Mouse (Mus musculus) midbrain, embryonic 14.5 days (tissue): ENCODE data around the gene Irf5. TPM values are rescaled to one million over a fixed set of nuclear protein-coding genes. Genes with fewer than 3 reads are reported as not detected.

Experiments used
- ATAC-seq: fragments of 200-750 bp; cut with Nextera tagmentation; 2 replicates; pipeline ENCODE4 v1.8.0; 2017; ENCODE audit warnings: moderate number of reproducible peaks, moderate library complexity; ENCODE audit not compliant: low FRiP score, low TSS enrichment
- DNase-seq: peaks from one replicate; pipeline ENCODE4 v3.0.0-alpha.2; 2015
- H3K27ac ChIP-seq: fragments of 300-500 bp; sonication (generic); replicated peaks from 2 replicates; pipeline ENCODE4 v1.5.1; 2014; ENCODE audit warnings: mild to moderate bottlenecking, low read depth, low read length, moderate library complexity
- H3K27me3 ChIP-seq: fragments of 300-500 bp; sonication (generic); 2 replicates; pipeline ENCODE4 v1.6.1; 2014; ENCODE audit warnings: low read length, control low read depth, mixed read lengths; ENCODE audit not compliant: control insufficient read depth, insufficient read depth
- H3K36me3 ChIP-seq: fragments of 300-500 bp; sonication (generic); 2 replicates; pipeline ENCODE4 v1.6.1; 2014; ENCODE audit warnings: low read length, control low read depth; ENCODE audit not compliant: control insufficient read depth, insufficient read depth
- H3K4me1 ChIP-seq: fragments of 300-500 bp; sonication (generic); 2 replicates; pipeline ENCODE4 v1.6.1; 2014; ENCODE audit warnings: mild to moderate bottlenecking, antibody characterized with exemption, low read length, control low read depth; ENCODE audit not compliant: control insufficient read depth, insufficient read depth
- H3K4me2 ChIP-seq: fragments of 300-500 bp; sonication (generic); 2 replicates; pipeline ENCODE4 v1.6.1; 2014; ENCODE audit warnings: mild to moderate bottlenecking, low read length, moderate library complexity
- H3K4me3 ChIP-seq: fragments of 300-500 bp; sonication (generic); replicated peaks from 2 replicates; pipeline ENCODE4 v1.5.1; 2014; ENCODE audit warnings: low read depth, low read length
- H3K9ac ChIP-seq: fragments of 300-500 bp; sonication (generic); replicated peaks from 2 replicates; pipeline ENCODE4 v1.6.1; 2014; ENCODE audit warnings: mild to moderate bottlenecking, low read length, moderate library complexity
- H3K9me3 ChIP-seq: fragments of 300-500 bp; sonication (generic); 2 replicates; pipeline ENCODE4 v1.6.1; 2016; ENCODE audit warnings: low read length, control low read depth, mixed read lengths; ENCODE audit not compliant: control insufficient read depth
- WGBS: fragments of 180-500 bp; shearing (Covaris S2); extraction: QIAGEN DNeasy Blood & Tissue Kit; methylation state at CpG from one replicate; pipeline ENCODE4 v1.1.7; 2014; 5-methylcytosine and 5-hydroxymethylcytosine counted together
- polyA plus RNA-seq: library from polyadenylated mRNA; unstranded; fragments of >200 nt; fragmentation: Nextera tagmentation; extraction: Ambion mirVana; gene quantifications from 2 replicates; pipeline ENCODE4 v1.2.1, GENCODE M21; 2014

The Irf5 gene
- polyA plus RNA-seq, 1 experiment from 2014 or later = 1.9 TPM

GRCm38 (mm10) chr6:29522626-29523300 lies 3.7 kb upstream of the Irf5 start:
- Histone ChIP-seq H3K27ac (no peak overlapping the region), H3K4me3 (no peak overlapping the region), H3K9me3 (no peaks in the 10 kb centered on the region), H3K4me2 (no peak overlapping the region), H3K4me1 (peaks cover 6% of the 10 kb centered on the region), H3K27me3 (peaks cover 18% of the 10 kb centered on the region), H3K9ac (no peak overlapping the region), H3K36me3 (no peaks in the 10 kb centered on the region)
- DNase-seq (no peak), ATAC-seq (no peak)
- 76% methylated on average over 6 of the region's 6 CpGs for WGBS

- Histone ChIP-seq H3K4me2 (no peak overlapping the region), H3K9me3 (no peaks in the 10 kb centered on the region), H3K27me3 (peaks cover 25% of the 10 kb centered on the region), H3K4me1 (peaks cover 6% of the 10 kb centered on the region), H3K36me3 (no peaks in the 10 kb centered on the region), H3K4me3 (no peak overlapping the region), H3K9ac (no peak overlapping the region), H3K27ac (no peak overlapping the region)
- 76% methylated on average over 12 of the region's 12 CpGs for WGBS
- ATAC-seq (no peak), DNase-seq (no peak)
These were observed 3.0 kb upstream of the Irf5 start for GRCm38 (mm10) chr6:29523301-29524033.

GRCm38 (mm10) chr6:29524034-29524489 lies 2.4 kb upstream of the Irf5 start:
- no peaks in the 10 kb centered on the region for H3K9me3 ChIP-seq
- H3K36me3 ChIP-seq = no peaks in the 10 kb centered on the region
- H3K27ac ChIP-seq = no peak overlapping the region
- WGBS = 75% methylated on average over 6 of the region's 6 CpGs
- H3K9ac ChIP-seq = no peak overlapping the region
- DNase-seq (no peak), ATAC-seq (no peak)
- H3K4me3 ChIP-seq = no peak overlapping the region
- H3K4me1 ChIP-seq = peaks cover 6% of the 10 kb centered on the region
- H3K27me3 ChIP-seq = peaks cover 29% of the 10 kb centered on the region
- no peak overlapping the region for H3K4me2 ChIP-seq

DNA sequence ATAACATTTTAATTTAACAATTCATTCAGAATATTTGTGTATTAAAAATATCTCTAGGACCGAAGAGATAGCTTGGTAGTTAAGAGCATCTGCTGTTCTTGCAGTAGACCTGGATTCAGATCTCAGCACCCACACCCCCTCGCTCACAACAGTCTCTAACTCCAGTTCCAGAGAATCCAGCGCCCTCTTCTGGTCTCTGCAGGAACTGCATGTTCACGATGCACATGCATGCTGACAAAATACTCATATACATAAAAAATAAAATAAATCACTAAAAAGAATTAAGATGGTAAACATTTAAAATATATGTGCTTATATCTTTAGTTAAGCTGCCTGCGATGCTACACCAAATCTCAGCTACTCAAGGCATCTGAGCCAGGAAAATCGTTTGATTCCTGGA lies 1.2 kb upstream of the Irf5 start:
- H3K4me1 ChIP-seq = peaks cover 6% of the 10 kb centered on the region
- 71% methylated on average over 6 of the region's 6 CpGs for WGBS
- H3K4me2 ChIP-seq = no peak overlapping the region
- no peak overlapping the region for H3K4me3 ChIP-seq
- ATAC-seq (no peak), DNase-seq (no peak)
- no peak overlapping the region for H3K9ac ChIP-seq
- no peak overlapping the region for H3K27ac ChIP-seq
- no peaks in the 10 kb centered on the region for H3K36me3 ChIP-seq
- peaks cover 38% of the 10 kb centered on the region for H3K27me3 ChIP-seq
- no peaks in the 10 kb centered on the region for H3K9me3 ChIP-seq

DNA sequence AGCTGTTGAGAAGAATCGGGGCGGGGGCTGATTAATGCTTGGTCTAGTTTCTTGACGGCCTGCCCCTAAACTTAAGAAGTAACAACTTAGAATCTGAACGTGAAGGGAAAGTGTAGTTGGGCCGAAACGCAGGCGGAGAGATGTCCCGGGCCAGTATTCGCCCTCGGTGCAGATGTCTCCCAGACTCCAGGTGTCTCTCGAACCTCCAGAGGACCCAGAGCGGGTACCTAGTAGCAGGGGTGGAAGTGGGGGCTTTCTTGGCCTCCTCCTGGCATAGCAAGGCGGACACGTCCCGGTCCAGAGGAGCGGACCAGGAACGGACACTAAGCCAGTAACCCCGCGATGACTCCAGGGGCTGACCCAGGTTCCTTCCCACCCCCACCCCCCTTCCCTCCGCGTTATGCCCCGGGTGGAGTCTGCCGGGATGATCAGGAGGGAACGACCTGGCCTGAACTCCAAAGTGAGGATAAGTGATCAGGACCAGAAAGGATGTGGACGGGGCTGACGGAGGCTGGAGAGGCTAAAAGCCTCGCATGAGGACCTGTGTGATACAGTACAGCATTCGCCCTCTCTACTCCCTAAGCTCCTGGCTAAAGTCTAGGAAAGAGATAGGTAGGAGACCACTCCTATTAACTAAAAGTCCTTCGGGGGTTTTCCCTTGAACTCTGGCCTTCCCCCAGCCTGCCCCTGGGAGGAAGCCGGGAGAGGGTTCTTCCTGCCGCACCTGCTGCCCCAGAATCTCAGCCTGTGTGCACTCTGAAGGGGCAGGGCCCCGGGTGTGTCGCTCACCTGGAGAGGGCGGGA lies 1.1 kb downstream of the Irf5 start:
- Histone ChIP-seq H3K9me3 (no peaks in the 10 kb centered on the region), H3K9ac (no peak overlapping the region; the same call in 1 of the 2 replicates), H3K4me3 (peak overlapping the region; percentile 46; the same call in 1 of the 2 replicates), H3K36me3 (no peaks in the 10 kb centered on the region), H3K27me3 (peaks cover 38% of the 10 kb centered on the region), H3K4me2 (peak overlapping the region; percentile 91), H3K27ac (no peak overlapping the region), H3K4me1 (peaks cover 6% of the 10 kb centered on the region)
- no peak for DNase-seq
- 5% methylated on average over 34 of the region's 34 CpGs for WGBS
- no peak for ATAC-seq

DNA sequence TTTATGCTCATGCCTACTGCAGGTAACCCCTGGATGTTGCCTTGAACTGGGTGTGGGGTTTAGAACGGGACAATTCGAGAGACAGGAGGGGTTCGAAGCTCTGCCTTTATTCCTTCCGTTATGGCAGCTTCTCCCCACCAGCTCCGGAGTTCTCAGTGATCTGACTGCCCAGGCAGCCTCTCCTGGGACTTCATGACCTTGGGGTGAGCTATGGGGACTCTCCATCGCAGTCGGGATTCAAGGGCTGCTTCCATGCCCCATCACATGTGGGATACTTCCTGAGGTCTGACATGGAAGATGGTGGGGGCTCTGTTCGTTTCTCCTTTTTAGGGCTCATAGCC lies 1.7 kb downstream of the Irf5 start:
- no peaks in the 10 kb centered on the region for H3K9me3 ChIP-seq
- no peak overlapping the region for H3K4me2 ChIP-seq
- no peak overlapping the region for H3K27ac ChIP-seq
- H3K9ac ChIP-seq = no peak overlapping the region
- DNase-seq (no peak), ATAC-seq (no peak)
- H3K36me3 ChIP-seq = no peaks in the 10 kb centered on the region
- no peak overlapping the region for H3K4me3 ChIP-seq
- H3K4me1 ChIP-seq = peaks cover 6% of the 10 kb centered on the region
- WGBS = 14% methylated on average over 8 of the region's 8 CpGs
- H3K27me3 ChIP-seq = peaks cover 38% of the 10 kb centered on the region

- H3K4me2 ChIP-seq = no peak overlapping the region
- ATAC-seq (no peak), DNase-seq (no peak)
- no peaks in the 10 kb centered on the region for H3K36me3 ChIP-seq
- no peak overlapping the region for H3K9ac ChIP-seq
- no peak overlapping the region for H3K4me3 ChIP-seq
- H3K4me1 ChIP-seq = peaks cover 6% of the 10 kb centered on the region
- WGBS = 27% methylated on average over 13 of the region's 13 CpGs
- no peak overlapping the region for H3K27ac ChIP-seq
- no peaks in the 10 kb centered on the region for H3K9me3 ChIP-seq
- H3K27me3 ChIP-seq = peaks cover 38% of the 10 kb centered on the region
These were observed 2.4 kb downstream of the Irf5 start for GRCm38 (mm10) chr6:29528561-29529443.

GRCm38 (mm10) chr6:29529444-29529820 lies 3.0 kb downstream of the Irf5 start:
- Histone ChIP-seq H3K4me1 (peaks cover 6% of the 10 kb centered on the region), H3K36me3 (no peaks in the 10 kb centered on the region), H3K9me3 (no peaks in the 10 kb centered on the region), H3K4me2 (no peak overlapping the region), H3K9ac (no peak overlapping the region), H3K27ac (no peak overlapping the region), H3K27me3 (peaks cover 38% of the 10 kb centered on the region), H3K4me3 (no peak overlapping the region)
- ATAC-seq = no peak
- WGBS = 34% methylated on average over 2 of the region's 2 CpGs
- no peak for DNase-seq
